12 mouse cellular contexts compared by ENCODE assay signal in genomic region chr5:112431120-112431775, GRCm38 (mm10). TPM values are rescaled to one million over a fixed set of nuclear protein-coding genes. Genes with fewer than 3 reads are reported as not detected.
DNase-seq lines count a peak whose midpoint lies in the region; ATAC-seq lines count a peak whose summit lies in the region.
"Had no signal": no experiment of that assay in that cellular context is flagged by ENCODE, and none has a peak within 500 bp of the region (broad histone marks: within the 10 kb centered on the region; RNA-seq: fewer than 3 reads in every experiment).

No protein-coding gene starts in this region.

- H3K27ac ChIP-seq in lung, embryonic 15.5 days, result no peak overlapping the region
- H3K27ac ChIP-seq in embryonic facial prominence, embryonic 14.5 days (replicated peaks; ENCODE audit: low read depth, low read length), result no peak overlapping the region

- H3K4me3 ChIP-seq in lung, embryonic 15.5 days, result no peak overlapping the region
- no peak overlapping the region for H3K4me3 ChIP-seq in embryonic facial prominence, embryonic 14.5 days (ENCODE audit: low read depth, low read length)

- H3K4me1 ChIP-seq in lung, embryonic 15.5 days, result no peaks in the 10 kb centered on the region
- H3K4me1 ChIP-seq in embryonic facial prominence, embryonic 14.5 days (ENCODE audit: control insufficient read depth, insufficient read depth, low read length), result no peaks in the 10 kb centered on the region

- H3K27me3 ChIP-seq in lung, embryonic 15.5 days, result peaks cover 29% of the 10 kb centered on the region
- peaks cover 15% of the 10 kb centered on the region; the same call in 1 of the 2 replicates for H3K27me3 ChIP-seq in embryonic facial prominence, embryonic 14.5 days (replicated peaks; ENCODE audit: control insufficient read depth, insufficient read depth, low read length)

- peak overlapping the region; percentile 16; the same call in 1 of the 2 replicates for H3K4me2 ChIP-seq in lung, embryonic 15.5 days
- H3K4me2 ChIP-seq in embryonic facial prominence, embryonic 14.5 days (ENCODE audit: low read depth, low read length), result 0 out of 2 replicates have a peak overlapping the region, but pooled peaks have one; percentile 2

- no peak overlapping the region for H3K9ac ChIP-seq in lung, embryonic 15.5 days
- peak overlapping the region; percentile 21; the same call in 1 of the 2 replicates for H3K9ac ChIP-seq in embryonic facial prominence, embryonic 14.5 days (ENCODE audit: low read depth, low read length)

- peak; percentile 22 for DNase-seq in cerebellum, adult 11-12 months
- DNase-seq in cerebellum, postnatal 10 days, result no peak
- no peak for DNase-seq in lung, postnatal 14 days
- no peak for DNase-seq in embryonic facial prominence, embryonic 14.5 days (ENCODE audit: low spot score)
- DNase-seq in naive thymus-derived CD4-positive, alpha-beta T cell, adult 2 months (ENCODE audit: low read depth), result peak; percentile 64
- no peak for DNase-seq in yolk sac, embryonic 10.5 days (ENCODE audit: low spot score)
- no peak for DNase-seq in ovary, postnatal 36 days (ENCODE audit: low spot score)
- DNase-seq: adrenal gland, postnatal 25 days; heart, postnatal 4 days; lung, postnatal 10 days had no signal

- no peaks in the 10 kb centered on the region for H3K9me3 ChIP-seq in lung, embryonic 15.5 days
- H3K9me3 ChIP-seq in embryonic facial prominence, embryonic 14.5 days (ENCODE audit: control insufficient read depth, low read length), result no peaks in the 10 kb centered on the region

- WGBS in lung, embryonic 15.5 days, result 16% methylated on average over 14 of the region's 14 CpGs
- 12% methylated on average over 13 of the region's 14 CpGs for WGBS in embryonic facial prominence, embryonic 14.5 days

- H3K36me3 ChIP-seq in lung, embryonic 15.5 days, result no peaks in the 10 kb centered on the region
- H3K36me3 ChIP-seq in embryonic facial prominence, embryonic 14.5 days (ENCODE audit: control insufficient read depth, insufficient read depth, low read length), result no peaks in the 10 kb centered on the region

- no peak for ATAC-seq in lung, embryonic 15.5 days (ENCODE audit: borderline replicate concordance, extremely low read depth, low FRiP score, low TSS enrichment)
- no peak for ATAC-seq in embryonic facial prominence, embryonic 14.5 days (ENCODE audit: low read depth)

RNA-seq across cellular contexts. Expression of gene Gm6588, which starts 18.0 kb away (rescaled TPM):
- polyA plus RNA-seq in lung, embryonic 15.5 days (2015; fragmentation: Nextera tagmentation; extraction: Ambion mirVana), result not detected in 2 replicates
- polyA plus RNA-seq in embryonic facial prominence, embryonic 14.5 days (2014; fragmentation: Nextera tagmentation; extraction: Ambion mirVana), result not detected in 2 replicates
- polyA plus RNA-seq: cerebellum, adult 2 months had no signal

RNA-seq across cellular contexts. Expression of gene Asphd2, which starts 36.6 kb away (rescaled TPM):
- polyA plus RNA-seq in lung, embryonic 15.5 days (2015; fragmentation: Nextera tagmentation; extraction: Ambion mirVana), result 3.8 and 3.9 TPM in 2 replicates
- polyA plus RNA-seq in embryonic facial prominence, embryonic 14.5 days (2014; fragmentation: Nextera tagmentation; extraction: Ambion mirVana), result 18.2 and 20.3 TPM in 2 replicates

Comparison
In these comparisons a context has a peak if more than half of its experiments do, and no peak if none do; other contexts are left out.
1. DNase-seq: peak in cerebellum, adult 11-12 months (single experiment) and naive thymus-derived CD4-positive, alpha-beta T cell, adult 2 months (single experiment); none in cerebellum, postnatal 10 days (0 of 2), lung, postnatal 14 days (single experiment), embryonic facial prominence, embryonic 14.5 days (single experiment), yolk sac, embryonic 10.5 days (single experiment) and ovary, postnatal 36 days (single experiment).